Mouse (Mus musculus): ENCODE data around the gene Hnrnpul2. TPM values are rescaled to one million over a fixed set of nuclear protein-coding genes. Genes with fewer than 3 reads are reported as not detected.
A peak's percentile ranks its signal among the peaks of the same experiment; 100 is the strongest.

Hnrnpul2 gene
- total RNA-seq (2021), result 77.0 and 79.6 TPM in 2 replicates
- long read RNA-seq, experiment 1, full-length matches to known transcripts, result 1 of 1 reads
- long read RNA-seq, experiment 1, partial matches to known transcripts, result 0 of 1 reads
- long read RNA-seq, experiment 1, other reads (novel, unspliced or antisense), result 0 of 1 reads
- long read RNA-seq, experiment 2, partial matches to known transcripts, result 21 of 29 reads
- long read RNA-seq, experiment 2, other reads (novel, unspliced or antisense), result 8 of 29 reads

DNA sequence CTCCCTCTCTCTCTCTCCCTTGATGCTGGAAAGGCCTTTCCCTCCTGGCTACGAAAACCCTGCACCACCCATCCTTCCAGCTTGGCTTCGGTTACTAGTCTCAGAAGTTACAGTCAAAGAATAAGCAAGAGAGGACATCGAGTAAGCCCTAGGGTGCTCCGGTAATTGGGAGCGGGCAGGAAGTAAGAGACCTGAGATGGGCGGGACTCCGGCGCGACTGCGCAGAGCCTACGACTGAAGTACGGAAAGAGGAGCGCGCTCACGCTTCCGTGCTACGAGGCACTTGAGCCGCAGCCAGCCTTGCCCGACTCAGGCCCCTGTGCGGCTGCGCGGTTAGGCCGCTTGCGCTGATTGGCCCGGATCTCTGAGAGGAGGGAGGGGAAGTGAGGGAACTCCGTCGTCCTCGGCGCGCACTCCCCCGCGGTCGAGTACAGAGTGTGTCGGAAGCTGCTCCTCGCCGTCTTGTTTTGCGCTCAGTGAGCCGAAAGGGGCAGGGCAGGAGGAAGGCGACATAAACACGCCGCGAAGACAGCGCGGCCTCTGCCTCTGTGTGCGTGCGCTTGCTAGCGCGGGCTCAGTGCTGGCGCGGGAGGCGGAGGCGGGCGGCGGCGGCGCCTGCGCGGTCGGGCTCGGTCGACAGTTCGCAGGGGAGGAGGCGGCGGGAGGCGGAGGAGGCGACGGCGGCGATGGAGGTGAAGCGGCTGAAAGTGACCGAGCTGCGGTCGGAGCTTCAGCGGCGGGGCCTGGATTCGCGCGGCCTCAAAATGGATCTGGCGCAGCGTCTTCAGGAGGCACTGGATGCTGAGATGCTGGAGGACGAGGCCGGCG, at the start of gene Hnrnpul2:
Gene Hnrnpul2, plus strand, starts transcription at position 415 of the 828 bp plus-strand sequence.
- peak; percentile 99 for DNase-seq

DNA sequence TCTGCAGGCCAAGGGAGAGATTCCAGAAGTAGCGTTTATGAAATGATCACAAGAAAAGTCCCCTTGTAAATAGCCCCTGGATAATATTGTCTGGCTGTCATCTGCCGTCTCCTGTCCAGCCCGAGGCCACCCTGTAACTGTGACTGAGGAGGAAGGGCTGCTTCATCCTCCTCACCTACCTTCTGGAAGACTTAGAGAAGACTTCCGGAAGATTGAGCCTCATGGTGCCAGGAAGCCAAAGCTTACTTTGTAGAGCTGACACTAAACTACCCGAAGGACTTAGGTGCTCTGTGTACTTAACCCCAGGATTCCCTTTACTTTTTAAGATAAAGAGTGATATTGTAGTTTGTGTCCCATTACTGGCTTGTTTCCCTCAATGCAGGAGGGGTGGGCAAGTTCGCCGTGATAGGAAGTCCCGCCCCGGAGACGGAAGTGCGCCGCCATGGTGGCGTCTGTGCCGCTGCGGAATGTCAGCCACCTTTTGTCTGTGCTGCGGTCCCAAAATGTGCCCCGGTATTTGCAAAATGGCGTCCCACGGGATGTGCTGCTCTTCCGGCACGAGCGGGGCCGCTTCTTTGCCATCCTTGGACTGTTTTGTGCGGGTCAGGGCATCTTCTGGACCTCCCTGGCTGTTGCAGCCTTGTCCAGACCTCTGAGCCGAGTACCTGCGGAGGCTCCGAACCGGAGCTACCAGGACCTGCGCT, 49.1 kb upstream of the Hnrnpul2 start, which contains the start of gene Tmem223:
Gene Tmem223, plus strand, starts transcription at position 430 of the 704 bp plus-strand sequence.
- peak; percentile 93 for DNase-seq

DNA sequence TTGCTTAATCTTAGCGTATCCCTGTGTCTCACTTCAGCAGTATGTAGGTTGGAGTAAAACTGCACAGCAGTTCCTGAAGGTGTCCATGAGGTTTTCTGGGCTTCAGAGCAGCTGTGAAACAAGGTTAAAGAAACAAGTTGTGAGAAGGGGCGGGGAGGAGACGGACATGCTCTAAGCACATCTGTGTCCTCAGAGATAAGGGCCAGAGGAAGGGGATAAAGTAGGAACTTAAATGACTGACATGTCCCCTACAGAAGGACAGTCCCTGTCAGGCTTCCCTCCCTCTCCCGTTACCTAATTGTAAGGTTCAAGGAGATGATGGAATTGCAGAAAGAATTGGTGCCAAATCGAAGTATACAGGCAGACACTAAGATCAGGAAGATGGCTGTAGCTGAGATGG, 46.8 kb upstream of the Hnrnpul2 start:
- no peak for DNase-seq

DNA sequence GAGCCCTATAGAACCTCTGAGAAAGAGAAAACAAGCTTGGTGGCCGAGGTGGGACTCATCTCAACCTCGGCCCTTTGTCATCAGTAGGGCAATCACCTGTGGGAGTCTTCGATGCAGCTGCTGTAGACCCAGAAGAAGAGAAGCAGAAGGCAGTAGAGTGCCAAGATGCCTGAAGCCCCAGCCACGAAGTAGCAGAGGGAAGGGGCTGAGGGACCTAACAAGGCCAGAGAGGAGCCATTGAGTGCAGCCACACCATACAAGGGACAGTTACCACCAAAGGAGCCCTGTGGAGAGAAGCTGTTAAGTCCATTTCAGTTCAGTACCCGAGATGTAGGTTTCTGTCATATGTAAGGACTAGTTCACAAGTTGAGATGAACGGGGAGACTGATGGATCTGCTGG, 46.4 kb upstream of the Hnrnpul2 start:
- DNase-seq, result no peak

DNA sequence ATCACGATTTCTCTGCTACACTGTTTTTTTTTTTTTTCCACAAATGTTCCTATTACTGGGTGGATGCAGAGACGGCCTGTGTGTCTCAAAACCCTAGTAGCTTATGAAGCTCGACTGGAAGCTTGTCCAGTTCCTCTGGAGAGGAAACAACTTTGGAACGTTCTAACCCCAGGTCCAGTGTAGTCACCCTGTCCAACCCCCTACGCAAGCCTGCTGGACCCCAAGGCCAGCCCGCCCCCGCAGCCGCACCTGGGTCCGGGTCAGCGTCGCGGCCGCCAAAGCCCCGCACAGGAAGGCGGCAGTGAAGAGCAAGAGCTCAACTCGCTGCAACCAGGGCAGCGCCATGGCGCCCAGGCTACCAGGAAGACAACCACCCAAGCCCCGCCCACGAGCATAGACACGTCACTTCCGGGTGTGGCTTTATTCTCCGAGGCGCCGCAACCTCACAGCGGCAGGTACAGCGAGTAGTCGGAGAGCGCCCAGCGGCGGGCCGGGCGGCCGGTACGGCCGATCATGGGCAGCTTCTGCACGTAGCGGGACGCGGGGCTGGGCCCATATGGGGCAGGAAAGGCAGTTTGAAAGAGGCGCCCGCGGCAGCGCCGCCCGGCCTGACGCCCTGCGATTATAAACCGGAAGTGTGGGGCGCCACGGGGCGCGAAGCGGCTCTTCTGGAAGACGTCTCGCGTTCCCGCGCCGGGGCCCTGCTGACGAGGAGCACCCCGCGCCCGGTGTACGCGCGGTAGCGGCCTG, 45.5 kb upstream of the Hnrnpul2 start, which contains the start of gene Tmem179b:
Gene Tmem179b, minus strand, starts transcription at position 382 of the 750 bp plus-strand sequence.
- DNase-seq, result peak; percentile 98

DNA sequence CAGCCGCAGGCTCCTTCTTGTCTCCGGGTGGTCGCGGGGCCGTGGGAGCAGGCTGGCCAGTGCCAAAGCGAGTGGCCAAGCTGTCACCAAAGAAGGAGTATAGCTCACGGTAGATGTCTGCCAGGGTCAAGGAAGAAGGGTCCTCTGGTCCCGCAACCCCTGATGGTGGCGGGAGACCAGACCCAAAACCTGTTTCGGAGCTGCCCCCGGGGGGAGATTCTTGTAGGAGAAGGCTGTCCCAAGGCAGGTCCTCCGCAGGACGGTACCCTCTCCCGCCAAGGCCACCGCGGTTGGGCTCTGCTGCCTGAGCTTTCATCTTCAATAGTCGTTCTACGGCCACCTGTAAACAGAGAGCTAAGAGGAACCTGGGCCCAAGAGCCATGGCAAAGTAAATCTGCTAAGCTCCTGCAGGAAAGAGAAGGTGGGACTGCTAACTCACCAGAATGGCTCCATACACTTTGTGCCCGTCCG, 44.8 kb upstream of the Hnrnpul2 start:
- DNase-seq, result peak; percentile 66

DNA sequence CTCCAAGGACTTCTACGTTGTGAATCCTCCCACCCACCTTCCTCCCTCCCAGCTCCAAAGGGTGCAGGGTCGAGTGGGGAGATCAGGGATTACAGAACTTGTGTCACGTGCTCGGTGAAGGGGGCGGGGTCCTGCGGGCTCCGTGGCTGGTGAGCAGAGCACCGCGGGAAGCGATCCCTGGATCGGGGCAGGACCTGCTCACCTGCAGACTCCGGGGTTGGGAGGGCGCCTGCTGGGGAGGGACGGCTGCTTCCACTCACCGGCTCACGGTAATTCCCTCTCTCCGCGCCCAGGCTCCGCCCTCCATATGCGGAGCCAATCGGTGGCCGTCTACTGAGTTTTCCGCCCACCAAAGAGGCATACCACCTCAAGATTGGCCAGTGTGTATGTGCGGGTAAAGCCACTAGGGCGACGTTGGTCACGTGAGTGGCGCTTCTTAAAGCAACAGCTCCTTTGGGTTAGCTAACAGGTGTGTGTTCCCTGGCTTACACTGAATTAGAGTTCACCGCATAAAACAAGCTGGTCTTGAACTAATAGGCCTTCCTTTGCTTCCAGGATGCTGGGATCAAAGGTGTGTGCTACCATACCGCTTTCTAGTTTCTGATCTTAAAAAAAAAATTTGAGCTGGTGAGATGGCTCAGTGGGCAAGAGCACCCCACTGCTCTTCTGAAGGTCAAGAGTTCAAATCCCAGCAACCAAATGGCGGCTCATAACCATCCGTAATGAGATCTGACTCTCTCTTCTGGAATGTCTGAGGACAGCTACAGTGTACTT, 33.6 kb upstream of the Hnrnpul2 start, which contains the start of gene Taf6l:
Gene Taf6l, minus strand, starts transcription at position 410 of the 774 bp plus-strand sequence.
- DNase-seq, result peak; percentile 94

DNA sequence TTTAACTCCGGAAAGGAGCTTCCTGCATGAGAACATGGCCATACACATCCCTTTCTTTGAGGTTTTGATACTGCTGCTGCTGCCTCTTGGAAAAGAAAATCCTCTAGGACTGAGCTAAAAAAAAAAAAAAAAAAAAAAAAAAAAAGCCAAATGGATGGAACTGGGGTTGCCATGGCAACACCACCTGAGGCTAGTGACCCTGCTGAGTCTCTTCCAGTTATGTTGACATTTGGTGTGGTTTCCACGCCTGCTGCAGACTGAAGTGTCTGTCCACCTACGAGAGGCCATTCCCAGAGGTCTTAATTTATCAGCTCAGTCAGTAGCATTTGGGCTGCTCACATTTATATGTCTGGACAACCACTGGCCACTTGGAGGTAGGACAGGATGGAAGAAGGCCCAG, 31.3 kb upstream of the Hnrnpul2 start:
- no peak for DNase-seq

DNA sequence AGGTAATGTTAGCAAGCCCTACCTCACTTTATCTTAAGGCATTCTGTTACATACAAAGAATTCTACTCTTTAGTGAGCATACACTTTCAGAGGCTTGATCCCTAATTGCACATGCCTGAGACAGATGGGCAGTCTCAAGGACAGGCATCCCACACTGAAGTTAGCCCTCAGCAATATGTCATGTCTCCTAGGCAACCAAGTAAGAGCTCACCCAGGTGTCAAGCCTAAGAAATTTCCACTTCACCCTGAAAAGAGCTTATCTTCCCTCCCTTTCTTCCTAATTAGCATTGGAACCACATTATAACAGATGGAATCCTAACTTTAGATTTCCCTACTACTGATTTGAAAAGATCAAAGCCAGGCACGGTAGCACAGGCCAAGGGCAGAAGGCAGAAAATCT, 30.6 kb upstream of the Hnrnpul2 start:
- no peak for DNase-seq

DNA sequence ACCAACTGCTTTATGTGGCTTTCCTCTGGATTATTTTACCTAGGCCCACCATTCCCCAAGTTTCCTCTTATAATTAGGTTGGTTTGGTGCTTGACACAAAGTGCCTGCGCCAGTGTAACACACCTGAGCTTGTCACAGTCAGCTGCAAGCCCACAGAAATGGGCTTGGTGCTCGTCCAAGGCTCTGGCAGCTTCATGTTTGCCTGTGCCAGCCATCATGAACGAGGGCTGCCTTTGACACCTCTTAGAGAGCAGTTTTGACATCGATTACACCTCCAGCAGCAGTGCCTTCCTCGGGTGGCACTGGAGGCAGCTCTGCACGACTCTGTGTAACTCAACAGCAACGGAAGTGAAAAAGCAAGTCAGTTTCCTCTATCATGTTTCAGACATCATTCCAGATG, 29.6 kb upstream of the Hnrnpul2 start:
- no peak for DNase-seq

DNA sequence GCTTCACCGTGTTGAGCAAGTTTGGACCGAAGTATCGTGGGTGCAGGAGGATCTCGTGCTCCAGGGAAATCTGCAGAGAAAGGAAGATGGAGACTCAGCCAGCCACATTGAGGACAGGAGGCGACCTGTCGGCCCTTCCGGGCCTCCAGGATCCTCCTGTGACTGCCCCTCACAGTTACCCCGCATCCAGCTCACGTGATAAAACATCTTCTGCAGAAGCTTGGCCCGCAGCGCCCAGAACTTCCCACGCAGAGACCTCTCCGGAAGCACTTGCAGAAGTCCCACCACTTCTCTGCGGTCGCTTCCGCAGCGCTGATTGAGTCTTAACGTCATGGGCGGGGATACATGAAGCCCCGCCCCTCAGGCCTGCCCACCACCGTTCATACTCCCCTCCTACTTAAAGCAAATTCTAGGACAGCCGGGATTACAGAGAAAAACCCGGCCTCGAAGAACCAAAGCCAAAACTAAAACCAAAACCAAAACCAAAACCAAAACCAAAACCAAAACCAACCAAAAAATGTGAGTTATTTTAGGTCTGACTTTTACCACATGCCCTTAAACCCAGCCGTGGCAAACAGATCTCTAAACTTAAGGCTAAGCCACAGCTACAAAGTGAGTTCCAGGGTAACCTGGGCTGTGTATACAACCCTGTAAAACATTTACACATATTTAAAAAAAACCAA, 21.4 kb upstream of the Hnrnpul2 start, which contains the start of gene Polr2g:
Gene Polr2g, minus strand, starts transcription at position 314 of the 683 bp plus-strand sequence.
- peak; percentile 94 for DNase-seq

DNA sequence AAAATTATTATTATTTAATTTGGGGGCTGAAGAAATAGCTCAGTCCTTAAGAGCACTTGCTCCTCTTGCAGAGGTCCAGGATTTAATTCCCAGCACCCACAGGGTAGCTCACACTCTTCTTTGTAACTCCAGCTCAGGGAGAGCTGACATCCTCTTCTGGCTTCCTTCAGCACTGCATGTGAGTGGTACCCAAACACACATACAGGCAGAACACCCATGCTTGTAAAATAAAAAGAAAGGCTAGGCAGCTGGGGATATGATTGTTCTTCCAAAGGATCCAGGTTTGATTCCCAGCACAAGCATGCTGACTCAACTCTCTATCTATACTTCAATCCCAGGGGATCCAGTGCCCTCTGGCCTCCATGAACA, 20.9 kb upstream of the Hnrnpul2 start:
- DNase-seq, result no peak

DNA sequence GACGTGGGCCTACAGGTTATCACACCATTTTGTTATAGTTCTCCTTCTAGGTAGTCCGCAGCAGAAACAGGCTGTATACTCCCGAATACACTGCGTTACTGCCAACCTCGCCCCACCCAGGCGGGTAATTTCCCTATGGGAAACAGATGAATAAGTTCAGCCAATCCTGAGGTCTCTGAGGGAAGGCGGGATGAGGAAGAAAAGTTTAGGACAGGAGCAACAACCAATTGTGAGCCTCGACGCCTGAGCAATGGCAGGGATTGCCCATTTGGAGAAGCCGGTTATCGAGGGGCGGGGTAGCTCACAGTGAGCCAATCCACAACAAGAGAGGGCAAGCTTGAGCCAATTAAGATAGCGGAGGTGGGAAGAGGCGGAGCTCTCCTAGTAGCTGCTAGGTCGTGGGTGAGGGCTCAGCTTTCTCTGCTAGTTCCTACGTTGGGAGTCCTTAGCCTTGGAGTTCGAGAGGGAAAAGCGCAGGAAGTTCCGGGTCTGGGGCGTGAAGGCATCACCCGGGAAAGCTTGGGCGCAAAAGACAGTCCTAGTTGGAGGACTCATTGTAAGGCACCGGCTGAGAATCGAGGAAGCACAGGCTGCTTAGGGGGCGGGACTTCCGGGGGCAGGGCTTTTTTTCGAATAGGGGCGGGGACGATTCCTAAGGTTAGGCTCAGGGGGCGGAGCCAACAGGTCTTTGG, 17.5 kb upstream of the Hnrnpul2 start, which contains the start of gene Zbtb3:
Gene Zbtb3, plus strand, starts transcription at position 426 of the 692 bp plus-strand sequence.
- peak; percentile 96 for DNase-seq

DNA sequence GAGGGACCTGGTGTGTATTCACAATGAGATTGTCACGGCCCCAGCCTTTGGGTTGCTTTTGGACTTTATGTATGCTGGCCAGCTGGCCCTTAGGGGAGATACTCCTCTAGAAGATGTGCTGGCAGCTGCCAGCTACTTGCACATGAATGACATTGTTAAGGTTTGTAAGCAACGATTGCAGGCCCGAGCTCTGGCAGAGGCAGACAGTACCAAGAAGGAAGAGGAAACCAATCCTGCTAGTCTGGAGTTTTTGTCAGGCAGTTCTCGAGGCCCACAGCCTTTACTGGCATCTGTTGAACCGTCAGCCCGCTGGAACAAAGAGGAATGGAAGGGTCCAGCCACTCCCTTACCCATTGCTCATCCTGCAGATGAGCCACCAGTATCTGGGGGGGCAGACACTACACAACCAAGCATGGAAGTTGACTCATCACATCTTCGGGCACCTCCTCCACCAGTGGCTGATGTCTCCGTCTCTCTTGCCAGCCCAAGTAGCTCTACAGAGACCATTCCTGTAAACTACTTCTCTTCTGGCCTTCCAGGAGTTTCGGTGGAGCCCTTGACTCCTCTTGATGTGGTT, 16.5 kb upstream of the Hnrnpul2 start:
- DNase-seq, result no peak

DNA sequence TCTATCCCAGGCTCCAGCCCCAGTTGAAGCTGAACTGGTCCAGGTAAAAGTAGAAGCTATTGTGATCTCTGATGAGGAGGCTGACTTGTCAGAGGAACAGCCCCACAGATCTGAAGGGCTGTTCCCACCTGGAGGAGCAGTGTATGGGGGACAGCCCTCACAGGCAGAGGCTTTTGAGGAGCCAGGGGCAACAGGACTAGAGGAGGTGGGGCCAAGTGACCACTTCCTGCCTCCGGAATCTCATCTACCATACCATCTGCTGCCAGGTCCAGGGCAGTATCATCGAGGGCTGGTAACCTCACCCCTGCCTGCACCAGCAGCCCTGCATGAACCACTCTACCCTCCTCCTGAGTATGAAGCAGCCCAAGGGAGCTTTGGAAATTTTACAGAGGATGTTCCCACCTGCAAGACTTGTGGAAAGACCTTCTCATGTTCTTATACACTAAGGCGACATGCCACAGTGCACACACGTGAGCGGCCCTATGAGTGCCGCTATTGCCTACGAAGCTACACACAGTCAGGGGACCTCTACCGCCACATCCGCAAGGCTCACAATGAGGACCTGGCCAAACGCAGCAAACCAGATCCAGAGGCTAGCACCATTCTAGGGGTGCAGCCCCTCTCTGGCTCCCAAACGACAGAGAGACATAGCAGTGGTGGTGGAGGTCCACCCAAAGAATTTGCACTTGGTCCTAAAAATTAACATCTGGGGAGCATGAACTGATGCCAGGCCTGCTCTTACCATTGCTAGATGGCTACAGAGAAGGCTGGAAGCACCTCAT, 15.7 kb upstream of the Hnrnpul2 start:
- no peak for DNase-seq

DNA sequence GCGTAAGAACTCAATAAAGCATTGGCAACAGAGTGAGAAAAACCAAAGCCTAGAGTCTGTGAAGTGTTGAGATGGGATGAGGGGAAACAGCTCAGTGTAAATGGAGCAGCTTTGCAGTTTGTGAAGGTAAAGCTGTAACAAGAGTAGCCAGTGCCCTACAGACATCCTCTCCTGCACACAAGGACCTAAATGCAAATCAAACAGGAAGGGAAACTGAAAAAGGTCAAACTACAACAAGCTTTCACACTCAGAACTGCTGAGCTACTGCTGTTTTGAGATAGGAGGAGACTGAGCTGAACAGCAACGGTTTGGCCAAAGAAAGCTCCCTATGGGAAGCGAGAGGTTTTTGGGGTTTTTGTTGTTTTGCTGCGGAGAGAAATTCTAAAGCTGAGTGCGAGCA, 13.0 kb upstream of the Hnrnpul2 start:
- DNase-seq, result no peak

DNA sequence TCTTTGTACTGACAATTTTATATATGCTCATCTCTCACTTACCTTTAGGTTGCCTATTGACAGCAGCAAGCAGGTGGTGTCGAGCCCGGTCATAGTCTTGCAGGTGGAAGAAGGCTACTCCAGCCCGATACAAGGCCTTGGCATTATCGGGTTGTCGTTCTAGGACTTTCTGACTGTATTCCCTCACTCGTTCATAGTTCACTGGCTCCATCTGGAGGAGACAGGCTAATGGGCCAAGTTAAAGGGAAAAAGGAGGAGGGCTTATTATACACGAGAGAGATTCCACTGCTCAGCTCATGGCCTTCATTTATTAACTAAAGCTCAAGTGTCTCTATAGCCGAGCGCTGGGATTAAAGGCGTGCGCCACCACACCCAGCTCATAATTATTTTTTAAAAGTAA, 4.0 kb upstream of the Hnrnpul2 start:
- DNase-seq, result peak; percentile 44

DNA sequence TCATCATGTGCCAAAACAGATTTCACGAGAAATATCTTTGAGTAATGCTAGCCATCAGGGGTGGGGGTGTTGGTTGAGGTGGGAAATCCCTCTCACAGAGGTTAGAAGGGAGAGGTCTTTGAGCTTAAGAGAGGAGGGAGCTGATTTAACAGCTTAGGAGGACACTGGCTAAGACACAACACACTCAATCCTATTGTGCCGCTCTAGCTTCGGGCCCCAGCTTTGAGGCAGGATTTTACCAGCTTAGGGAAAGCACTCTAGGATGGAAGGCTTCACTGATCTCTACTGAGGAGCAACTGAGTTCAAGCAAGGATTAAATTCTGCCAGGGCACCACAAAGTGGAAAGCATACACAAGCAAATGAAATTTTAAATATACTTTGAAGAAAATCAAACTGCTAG, 2.8 kb upstream of the Hnrnpul2 start:
- DNase-seq, result no peak

All from adrenal gland, postnatal 14 days (tissue).